Mouse (Mus musculus) skeletal muscle tissue, adult 2 months (tissue): ENCODE results near the gene Gm42417.
"Not testable (repeated sequence)": the region's sequence is repeated elsewhere in the genome, so short reads cannot be mapped to it uniquely, and the experiment has no call there.

Source experiments
- DNase-seq: peaks from one replicate; pipeline ENCODE4 v3.0.0-alpha.2; 2012; ENCODE audit warnings: low read depth, low spot score

Gene Gm42417

GRCm38 (mm10) chr1:36545845-36546600 lies 6.8 kb upstream of the Gm42417 start:
- DNase-seq: no peak

- DNase-seq: no peak
These were observed 6.2 kb upstream of the Gm42417 start for GRCm38 (mm10) chr1:36545382-36545781.

GRCm38 (mm10) chr1:36542925-36543324 lies 3.7 kb upstream of the Gm42417 start:
- no peak for DNase-seq

GRCm38 (mm10) chr1:36541844-36542243 lies 2.6 kb upstream of the Gm42417 start:
- no peak for DNase-seq

- DNase-seq: no peak
These were observed 1.6 kb upstream of the Gm42417 start for GRCm38 (mm10) chr1:36540807-36541206.

GRCm38 (mm10) chr1:36540132-36540531 lies 903 bp upstream of the Gm42417 start:
- DNase-seq: no peak

- no peak for DNase-seq
These were observed 502 bp downstream of the Gm42417 start for GRCm38 (mm10) chr1:36538727-36539126.

- not testable (repeated sequence) for DNase-seq
These were observed 2.4 kb downstream of the Gm42417 start, which contains the start of gene Ankrd23 for GRCm38 (mm10) chr1:36536783-36537182. TSS of gene Ankrd23 (minus strand) at chr1:36536883.

- no peak for DNase-seq
These were observed 2.9 kb downstream of the Gm42417 start for GRCm38 (mm10) chr1:36536397-36536728.

GRCm38 (mm10) chr1:36535477-36536396 lies 3.5 kb downstream of the Gm42417 start:
- DNase-seq: peak; percentile 96

- DNase-seq: peak; percentile 95
These were observed 4.6 kb downstream of the Gm42417 start for GRCm38 (mm10) chr1:36534595-36535058.

- no peak for DNase-seq
These were observed 5.7 kb downstream of the Gm42417 start for GRCm38 (mm10) chr1:36533546-36533945.

- no peak for DNase-seq
These were observed 7.8 kb downstream of the Gm42417 start for GRCm38 (mm10) chr1:36531461-36531860.

GRCm38 (mm10) chr1:36530962-36531361 lies 8.3 kb downstream of the Gm42417 start:
- no peak for DNase-seq

- DNase-seq: no peak
These were observed 8.7 kb downstream of the Gm42417 start for GRCm38 (mm10) chr1:36530485-36530884.

- no peak for DNase-seq
These were observed 9.4 kb downstream of the Gm42417 start for GRCm38 (mm10) chr1:36529875-36530274.

- no peak for DNase-seq
These were observed 10.0 kb downstream of the Gm42417 start for GRCm38 (mm10) chr1:36529274-36529673.

- DNase-seq: no peak
These were observed 10.9 kb downstream of the Gm42417 start for GRCm38 (mm10) chr1:36528351-36528750.

- no peak for DNase-seq
These were observed 12.3 kb downstream of the Gm42417 start for GRCm38 (mm10) chr1:36526903-36527302.

- DNase-seq: no peak
These were observed 13.5 kb downstream of the Gm42417 start for GRCm38 (mm10) chr1:36525774-36526173.

GRCm38 (mm10) chr1:36524058-36524457 lies 15.2 kb downstream of the Gm42417 start:
- DNase-seq: no peak

- DNase-seq: peak; percentile 89
These were observed 15.8 kb downstream of the Gm42417 start for GRCm38 (mm10) chr1:36523332-36524013.
